Mouse (Mus musculus) regulatory T cell (primary cell): ENCODE results near the gene Gm6358.
"Not testable (repeated sequence)": the region's sequence is repeated elsewhere in the genome, so short reads cannot be mapped to it uniquely, and the experiment has no call there.

Experiments used
- in situ Hi-C: fragments of 300-600 bp; cut with MboI, MseI; formaldehyde crosslinking; loops from one replicate; pipeline ENCODE4 v1.15.1; 2025; ENCODE audit warnings: high pct_unique_total_duplicates

Gene Gm6358

DNA sequence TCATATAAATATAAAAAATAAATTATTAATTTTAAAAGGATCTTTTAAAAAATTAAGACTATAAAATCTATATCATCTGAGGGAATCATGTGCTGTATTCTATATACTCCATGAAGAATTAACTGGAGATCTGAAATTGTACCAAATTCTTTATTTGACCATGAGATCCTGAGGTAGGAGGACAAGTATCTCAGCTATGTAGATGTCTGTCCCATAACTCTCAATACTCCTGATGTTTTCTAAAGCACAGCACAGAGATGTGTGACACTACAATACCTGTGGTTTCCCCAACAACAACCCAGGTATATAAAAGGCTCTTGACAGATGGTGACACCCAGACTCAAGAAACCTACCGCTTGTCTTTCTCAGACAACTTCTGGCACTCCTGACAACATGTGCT is at the start of gene Gm6358:
Gm6358 (plus strand) TSS at position 301 of the 400 bp plus-strand sequence.
- in situ Hi-C loops, result no loop called here

DNA sequence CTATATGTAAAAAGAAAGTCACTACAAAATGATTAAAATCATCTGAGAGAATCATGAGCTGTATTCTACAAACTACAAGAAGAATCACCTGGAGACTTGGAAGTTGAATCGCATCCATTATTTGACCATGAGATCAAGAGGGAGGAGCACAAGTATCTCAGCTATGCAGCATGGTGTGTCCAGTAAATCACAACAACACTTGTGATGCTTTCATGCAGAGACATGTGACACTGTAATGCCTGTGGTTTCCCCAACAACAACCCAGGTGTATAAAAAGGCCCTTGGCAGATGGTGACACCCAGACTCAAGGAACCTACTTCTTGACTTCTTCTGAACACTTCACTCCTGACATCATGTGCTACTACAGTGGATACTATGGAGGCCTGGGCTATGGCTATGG is 10.1 kb downstream of the Gm6358 start, which contains the start of gene Gm10061:
Gm10061 (plus strand) TSS at position 301 of the 400 bp plus-strand sequence.
- in situ Hi-C loops, result no loop called here

DNA sequence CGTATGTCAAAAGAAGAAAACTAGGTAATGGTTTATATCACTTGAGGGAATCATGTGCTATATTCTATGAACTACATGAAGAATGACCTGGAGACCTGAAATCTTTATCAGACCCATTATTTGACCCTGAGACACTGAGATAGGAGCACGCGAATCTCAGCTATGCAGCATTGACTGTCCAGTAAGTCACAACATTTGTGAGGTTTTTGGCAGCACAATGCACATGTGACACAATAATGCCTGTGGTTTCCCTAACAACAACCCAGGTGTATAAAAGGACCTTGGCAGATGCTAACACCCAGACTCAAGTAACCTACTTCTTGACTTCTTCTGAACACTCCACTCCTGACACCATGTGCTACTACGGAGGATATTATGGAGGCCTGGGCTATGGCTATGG is 17.0 kb downstream of the Gm6358 start, which contains the start of gene Gm9789:
Gm9789 (plus strand) TSS at position 301 of the 400 bp plus-strand sequence.
- in situ Hi-C loops, result no loop called here

DNA sequence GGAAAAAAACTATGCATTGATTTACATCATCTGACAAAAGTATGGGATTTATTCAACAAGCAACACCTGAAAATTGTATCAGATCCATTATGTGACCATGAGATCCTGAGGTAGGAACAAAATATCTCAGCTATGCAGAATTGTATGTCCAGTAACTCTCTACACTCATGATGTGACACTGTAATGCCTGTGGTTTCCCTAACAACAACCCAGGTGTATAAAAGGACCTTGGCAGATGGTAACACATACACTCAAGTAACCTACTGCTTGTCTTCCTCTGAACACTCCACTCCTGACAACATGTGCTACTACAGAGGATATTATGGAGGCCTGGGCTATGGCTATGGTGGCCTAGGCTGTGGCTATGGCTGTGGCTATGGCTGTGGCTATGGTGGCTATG is 28.5 kb downstream of the Gm6358 start, which contains the start of gene Gm7735:
Gm7735 (plus strand) TSS at position 301 of the 400 bp plus-strand sequence.
- in situ Hi-C loops, result not testable (repeated sequence)

DNA sequence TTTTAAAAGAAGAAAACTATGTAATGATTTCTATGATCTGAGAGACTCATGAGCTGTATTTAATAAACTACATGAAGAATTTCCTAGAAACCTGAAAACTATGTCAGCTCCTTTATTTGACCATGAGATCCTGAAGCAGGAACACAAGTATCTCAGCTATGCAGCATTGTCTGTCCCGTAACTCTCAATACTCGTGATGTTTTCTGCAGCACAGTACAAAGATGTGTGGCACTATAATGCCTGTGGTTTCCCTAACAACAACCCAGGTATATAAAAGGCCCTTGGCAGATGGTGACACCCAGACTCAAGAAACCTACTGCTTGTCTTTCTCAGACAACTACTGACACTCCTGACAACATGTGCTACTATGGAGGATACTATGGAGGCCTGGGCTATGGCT is 33.8 kb downstream of the Gm6358 start, which contains the start of gene 1110057P08Rik:
1110057P08Rik (plus strand) TSS at position 301 of the 400 bp plus-strand sequence.
- in situ Hi-C loops, result no loop called here

DNA sequence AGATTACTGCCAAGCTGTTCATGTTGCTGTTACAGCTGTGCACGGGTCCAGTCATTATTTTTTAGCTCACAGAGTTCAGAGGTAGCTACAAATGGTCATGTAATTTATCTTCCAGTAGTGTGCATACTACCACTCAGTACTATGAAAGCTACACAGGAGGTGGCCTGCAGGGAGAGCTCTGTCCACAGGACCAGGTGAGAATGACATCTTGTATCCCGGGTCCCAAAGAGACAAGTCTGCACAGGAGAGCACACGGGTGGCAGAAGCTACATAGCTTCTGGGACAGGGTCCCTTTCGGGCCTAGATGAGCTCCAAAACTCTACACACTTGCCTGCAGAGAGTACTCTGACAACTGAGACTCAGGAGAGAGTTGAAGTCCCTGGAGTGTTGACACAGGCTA is 48.0 kb downstream of the Gm6358 start:
- in situ Hi-C loops, result no loop called here
